Mouse (Mus musculus) adrenal gland (tissue): ENCODE results near the gene Thop1.
"Not testable (repeated sequence)": the region's sequence is repeated elsewhere in the genome, so short reads cannot be mapped to it uniquely, and the experiment has no call there.

Experiments used
- intact Hi-C: fragments of 180-260 bp; cut with DNase I; formaldehyde crosslinking; loops from one replicate; pipeline ENCODE4 v1.15.1; 2025

Gene Thop1

DNA sequence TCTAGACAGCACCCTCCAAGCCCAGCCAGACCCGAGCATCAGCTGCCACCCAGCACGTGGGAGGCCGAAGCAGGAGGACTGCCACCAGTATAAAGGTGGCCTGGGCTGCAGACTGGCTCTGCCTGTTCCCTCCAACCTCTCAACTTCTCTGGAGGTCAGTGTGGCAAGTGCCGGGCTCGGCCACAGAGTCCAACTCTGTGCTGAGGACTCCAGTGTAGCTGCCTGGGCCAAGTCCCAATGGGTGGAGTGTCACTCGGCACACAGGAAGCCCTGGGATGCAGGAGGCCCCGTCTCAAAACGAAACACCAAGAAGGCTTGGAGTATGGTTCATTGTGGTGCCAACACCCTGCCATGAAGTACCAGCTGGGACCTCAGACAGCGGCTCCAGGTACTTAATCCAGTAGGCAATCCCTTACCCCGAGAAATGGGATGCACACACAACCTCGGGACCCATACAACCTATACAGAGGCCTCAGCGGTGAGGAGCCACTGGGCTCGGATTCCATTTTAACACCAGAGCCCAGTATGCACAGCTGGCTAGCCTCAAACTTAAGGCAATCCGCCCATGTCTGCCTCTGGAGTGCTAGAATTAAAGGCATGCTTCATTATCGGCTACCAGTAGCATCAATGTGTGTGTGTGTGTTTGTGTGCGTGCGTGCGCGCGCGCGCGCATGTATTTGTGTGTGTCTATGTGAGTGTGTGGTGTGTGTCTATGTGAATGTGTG lies 12.3 kb upstream of the Thop1 start:
- intact Hi-C loops: no loop called here

DNA sequence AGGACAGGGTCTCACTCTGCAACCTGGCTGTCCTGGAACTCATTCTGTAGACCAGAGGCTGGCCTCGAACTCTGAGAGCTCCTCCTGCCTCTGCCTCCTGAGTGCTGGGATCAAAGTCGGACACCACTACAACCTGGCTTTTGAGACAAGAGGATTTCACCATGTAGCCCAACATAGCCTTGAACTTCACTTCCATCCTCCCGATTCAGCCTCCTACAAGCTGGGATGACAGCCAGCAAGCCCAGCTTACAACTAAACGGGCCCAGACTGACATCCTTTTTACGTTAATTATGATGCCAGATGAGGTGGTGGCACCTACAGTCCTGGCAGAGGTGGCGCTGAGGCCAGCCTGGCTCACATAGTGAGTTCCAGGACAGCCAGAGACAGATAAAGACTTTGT lies 10.9 kb upstream of the Thop1 start:
- intact Hi-C loops: no loop called here

- intact Hi-C loops: no loop called here
These were observed 10.0 kb upstream of the Thop1 start, which contains the start of gene Sgta for GRCm38 (mm10) chr10:81059603-81060543. Gene Sgta, minus strand, starts transcription at chr10:81060181.

- intact Hi-C loops: no loop called here
These were observed 7.1 kb upstream of the Thop1 start for GRCm38 (mm10) chr10:81062710-81063109.

GRCm38 (mm10) chr10:81064519-81064918 lies 5.3 kb upstream of the Thop1 start:
- intact Hi-C loops: not testable (repeated sequence)

DNA sequence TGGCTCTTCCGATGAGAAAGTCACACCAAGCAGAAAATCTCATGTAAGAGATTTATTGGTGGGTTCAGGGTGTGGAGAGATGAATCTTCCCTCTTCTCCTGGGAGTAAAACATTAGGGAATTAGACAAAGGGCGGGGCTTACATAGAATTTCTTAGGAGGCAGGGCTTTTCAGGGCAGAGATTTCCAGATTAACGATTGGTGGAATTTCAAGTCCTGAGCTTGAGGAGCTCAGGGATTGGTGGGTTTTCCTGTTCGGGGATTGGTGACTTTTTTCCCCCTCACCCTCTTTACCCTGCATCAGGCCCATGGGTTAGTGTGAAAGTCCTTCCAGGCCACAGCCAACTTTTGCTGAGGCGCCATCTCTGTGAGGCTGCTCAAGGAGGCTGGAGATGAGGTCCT lies 1.1 kb upstream of the Thop1 start:
- intact Hi-C loops: loop anchor here (5.0 kb wide), 1 partner anchor 34 kb away; no protein-coding TSS in a partner anchor

GRCm38 (mm10) chr10:81072290-81072689 lies 2.5 kb downstream of the Thop1 start:
- intact Hi-C loops: no loop called here

DNA sequence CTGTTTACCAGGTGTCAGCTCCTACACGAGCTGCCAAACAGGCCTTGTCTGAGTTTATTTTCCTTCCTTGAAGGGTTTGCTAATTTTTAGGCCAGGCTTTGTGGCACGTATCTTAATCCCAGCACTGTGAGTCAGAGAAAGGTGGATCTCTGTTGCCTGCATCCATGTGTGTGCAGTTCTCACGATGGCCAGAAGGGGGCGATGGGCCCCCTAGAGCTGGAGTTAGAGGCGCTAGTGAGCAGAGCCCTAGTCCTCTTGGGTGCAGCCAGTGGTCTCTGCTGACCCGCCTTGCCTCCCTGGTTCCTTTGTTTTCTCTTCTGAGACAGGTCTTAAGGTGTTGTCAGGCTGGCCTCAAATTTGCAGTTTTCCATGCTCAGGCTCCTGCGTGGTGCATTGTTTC lies 3.6 kb downstream of the Thop1 start:
- intact Hi-C loops: no loop called here

DNA sequence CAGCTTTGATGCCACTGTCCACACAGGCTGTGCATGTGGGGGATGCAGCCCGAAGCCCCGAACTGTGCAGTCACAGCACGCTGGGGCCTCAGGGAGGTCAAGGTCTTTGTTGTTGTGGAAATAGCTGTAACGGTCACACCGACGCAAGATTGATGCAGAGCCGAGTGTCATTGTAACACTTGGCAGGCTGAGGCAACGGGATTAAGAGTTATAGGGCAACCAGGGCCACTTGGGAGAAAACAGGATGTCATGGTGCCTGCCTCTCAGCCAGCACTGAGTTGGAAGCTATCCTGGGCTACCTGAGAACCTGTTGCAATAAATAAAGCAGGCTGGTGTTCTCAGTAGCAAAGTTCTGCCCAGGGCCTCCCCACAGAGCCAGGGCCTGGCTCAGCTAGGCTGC lies 5.9 kb downstream of the Thop1 start:
- intact Hi-C loops: no loop called here

DNA sequence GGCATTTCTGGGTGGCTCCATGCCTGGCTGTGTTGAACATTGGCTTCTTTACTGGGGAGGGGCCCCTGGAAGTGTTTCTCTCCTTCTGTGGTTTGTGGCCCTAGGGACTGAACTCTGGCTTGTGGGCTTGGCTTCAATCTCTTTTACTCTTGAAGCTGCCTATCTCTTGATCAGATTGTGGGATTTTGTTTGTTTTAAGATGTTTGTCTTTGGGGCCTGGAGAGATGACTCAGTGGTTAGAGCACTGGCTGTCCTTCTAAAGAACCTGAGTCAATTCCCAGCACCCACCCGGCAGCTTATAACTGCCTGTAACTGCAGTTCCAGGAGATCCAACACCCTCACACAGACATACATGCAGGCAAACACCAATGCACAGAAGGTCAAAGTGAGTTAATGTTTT lies 6.5 kb downstream of the Thop1 start:
- intact Hi-C loops: no loop called here

DNA sequence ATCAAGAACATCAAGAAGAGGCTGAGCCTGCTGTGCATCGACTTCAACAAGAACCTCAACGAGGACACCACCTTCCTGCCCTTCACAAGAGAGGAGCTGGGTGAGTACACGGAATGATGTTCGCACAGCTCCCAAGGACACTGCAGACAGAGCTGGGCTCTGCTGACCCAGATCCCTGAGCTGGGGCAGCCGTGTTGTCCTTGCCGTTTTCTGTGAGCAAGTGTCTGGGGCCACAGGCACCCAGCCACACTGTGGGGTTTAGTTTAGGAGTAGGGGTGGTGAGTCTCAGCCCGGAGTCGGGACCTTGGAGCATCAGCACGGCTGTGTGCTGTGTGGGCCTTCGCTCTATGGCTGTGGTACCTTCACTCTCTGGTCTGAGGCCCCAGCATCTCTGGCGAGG lies 8.1 kb downstream of the Thop1 start:
- intact Hi-C loops: no loop called here

- intact Hi-C loops: loop anchor here (2.0 to 5.0 kb wide), 2 partner anchors 31 to 78 kb away; no protein-coding TSS in a partner anchor
These were observed 10.3 kb downstream of the Thop1 start for GRCm38 (mm10) chr10:81080008-81080655.

DNA sequence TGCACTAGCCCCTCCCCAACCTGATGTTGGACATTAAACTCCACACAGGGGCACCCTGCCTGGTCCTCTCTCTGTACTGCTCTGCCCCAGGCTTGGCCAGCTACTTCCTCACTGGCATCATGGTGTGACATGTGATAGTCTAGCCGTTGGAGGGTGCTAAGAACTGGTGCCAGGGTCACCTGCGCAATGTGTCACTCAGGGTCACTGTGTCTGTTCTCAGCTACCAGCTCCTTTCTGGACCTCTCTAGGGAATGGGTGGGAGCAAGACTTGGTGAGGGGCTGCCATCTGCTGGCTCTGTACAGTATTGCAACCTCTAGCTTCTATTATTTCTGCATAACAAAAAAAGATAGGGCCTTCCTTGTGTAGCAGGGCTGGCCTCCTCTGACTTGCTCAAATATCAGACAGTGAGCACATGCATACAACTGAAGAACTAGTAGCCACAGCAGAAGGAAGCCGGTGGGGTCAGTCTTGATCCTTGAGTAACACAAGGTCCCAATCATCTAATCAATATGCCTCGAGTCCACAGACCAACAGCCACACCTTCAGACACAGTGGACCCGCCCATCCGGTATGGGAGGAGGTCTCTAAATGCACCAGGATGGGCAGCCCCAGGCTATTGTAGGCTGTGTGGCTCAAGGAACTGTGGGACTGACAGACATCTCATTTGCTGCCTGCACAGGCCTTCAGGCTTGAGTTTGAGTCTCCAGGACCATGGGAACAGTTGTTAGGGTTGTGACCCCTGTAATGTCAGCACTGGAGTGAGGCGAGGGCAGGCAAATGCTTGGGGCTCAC lies 12.5 kb downstream of the Thop1 start:
- intact Hi-C loops: loop anchor here (5.0 kb wide), 1 partner anchor 80 kb away; no protein-coding TSS in a partner anchor

GRCm38 (mm10) chr10:81087021-81087420 lies 17.2 kb downstream of the Thop1 start:
- intact Hi-C loops: no loop called here

DNA sequence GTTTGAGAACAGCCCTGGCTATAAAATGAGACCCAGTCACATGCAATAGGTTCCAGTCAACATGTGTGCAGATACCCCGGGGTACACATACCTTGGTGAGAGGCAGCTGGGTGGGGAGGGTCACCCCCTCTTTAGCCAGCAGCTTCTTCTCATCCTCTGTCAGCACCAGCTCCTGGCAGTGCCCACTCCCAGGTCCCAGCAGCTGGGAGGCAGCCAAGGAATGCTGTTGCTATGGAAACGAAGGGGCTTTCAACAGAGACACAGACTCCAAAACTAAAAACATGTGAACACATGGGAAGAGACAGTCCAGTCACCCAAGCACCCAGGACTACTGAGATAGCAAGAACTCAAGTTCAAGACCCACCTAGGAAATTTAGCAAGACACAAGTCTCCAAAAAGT lies 19.4 kb downstream of the Thop1 start:
- intact Hi-C loops: no loop called here

DNA sequence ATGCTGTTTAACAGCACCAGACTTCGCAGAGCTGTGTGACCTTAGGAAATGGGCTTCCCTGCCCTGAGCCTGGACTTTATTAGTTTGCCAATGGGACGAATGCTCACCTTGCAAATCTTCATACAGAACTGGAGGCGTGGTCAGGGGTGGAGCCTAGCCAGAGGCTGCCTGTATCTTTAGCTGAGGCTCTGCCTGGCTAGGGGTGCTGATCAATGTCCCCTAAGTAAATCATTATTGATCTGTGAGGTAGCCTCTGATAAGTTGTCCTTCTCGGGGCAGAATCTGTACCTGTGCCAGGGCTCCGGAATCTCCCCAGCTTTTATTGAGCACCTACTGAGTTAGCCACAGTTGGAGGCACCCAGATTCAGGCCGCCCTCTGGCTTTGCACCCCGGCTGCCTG lies 20.8 kb downstream of the Thop1 start:
- intact Hi-C loops: loop anchor here (5.0 kb wide), 1 partner anchor 173 kb away; the partner anchor contains the start of gene Lmnb2

DNA sequence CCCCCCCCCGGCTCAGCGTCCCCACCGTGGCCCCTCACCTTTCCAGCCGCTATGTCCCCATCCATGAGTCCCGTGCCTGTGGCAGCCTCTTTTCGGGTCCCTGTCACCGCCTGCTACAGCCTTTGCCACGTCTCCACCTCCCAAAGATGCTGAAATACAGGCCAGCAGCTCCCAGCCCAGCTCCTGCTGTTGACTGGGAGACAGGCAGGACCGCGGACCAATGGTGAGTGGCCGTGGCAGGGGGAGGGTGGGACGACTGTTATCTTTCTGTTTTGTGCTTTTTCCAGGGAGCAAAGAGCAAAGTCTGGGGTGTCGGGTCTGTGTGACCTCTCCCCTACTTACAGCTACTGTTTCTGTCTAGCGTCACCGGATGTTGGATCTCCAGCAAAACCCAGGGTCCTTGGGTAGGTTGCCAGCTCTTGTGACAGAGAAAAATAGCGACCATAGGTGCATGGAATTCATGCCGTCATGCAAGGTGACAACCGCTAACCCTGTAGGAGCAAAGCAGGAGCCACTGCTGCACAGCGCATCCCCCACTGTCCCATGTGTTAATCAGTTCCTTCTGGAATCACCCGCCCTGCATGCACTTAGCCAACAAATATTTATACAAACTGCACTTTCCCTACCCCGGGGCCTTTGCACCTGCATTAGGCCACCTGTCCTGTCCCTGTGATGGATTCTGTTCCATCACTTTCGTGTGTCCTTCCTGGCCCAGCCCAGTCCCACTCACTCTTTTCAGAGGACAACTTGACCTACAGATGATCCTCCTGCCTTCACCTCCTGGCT lies 22.8 kb downstream of the Thop1 start:
- intact Hi-C loops: loop anchor here (5.0 kb wide), 1 partner anchor 175 kb away; the partner anchor contains the start of gene Lmnb2

DNA sequence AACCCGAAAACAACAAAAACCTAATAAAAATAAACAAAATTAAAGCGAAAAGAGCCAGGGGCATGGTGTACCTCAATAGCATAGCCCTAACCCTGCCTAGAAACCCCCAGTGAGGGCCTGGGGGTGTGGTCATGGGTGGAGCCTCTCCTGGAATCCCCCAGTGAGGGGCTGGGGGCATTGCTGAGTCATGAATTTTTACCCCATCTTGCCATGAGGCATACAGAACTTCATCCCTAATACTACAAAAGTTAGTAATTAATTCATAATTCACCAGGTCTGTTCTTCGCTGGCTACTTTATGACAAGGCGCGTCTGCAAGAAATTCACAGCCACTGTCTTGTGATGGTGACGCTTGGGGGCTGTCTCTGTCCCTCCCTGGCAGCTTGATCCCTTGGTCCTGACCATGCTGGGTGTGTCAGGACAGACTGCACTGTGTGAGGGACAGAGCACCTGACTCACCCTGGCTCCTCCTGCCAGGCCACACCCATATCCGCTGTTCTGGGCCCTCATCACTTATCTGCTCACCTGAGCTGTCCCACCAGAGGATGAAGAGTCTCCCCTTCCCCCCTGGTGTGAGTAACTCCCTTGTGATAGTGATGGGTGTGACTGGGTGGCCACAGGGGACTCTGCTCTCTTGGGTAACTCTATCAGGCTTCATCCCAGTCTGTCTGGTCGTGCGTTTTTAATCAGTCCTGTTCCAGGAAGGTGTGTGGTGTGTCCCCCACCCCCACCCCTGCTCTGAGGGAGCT lies 25.3 kb downstream of the Thop1 start:
- intact Hi-C loops: loop anchor here (5.0 kb wide), 1 partner anchor 178 kb away; the partner anchor contains the start of gene Lmnb2

GRCm38 (mm10) chr10:81105565-81106112 lies 35.8 kb downstream of the Thop1 start, which contains the start of gene Map2k2:
Gene Map2k2, plus strand, starts transcription at chr10:81105915.
- intact Hi-C loops: no loop called here
